Mouse (Mus musculus) neutrophil, adult 5-6 weeks (primary cell): ENCODE data around the gene Robo1. TPM values are rescaled to one million over a fixed set of nuclear protein-coding genes. Genes with fewer than 3 reads are reported as not detected.

Experiments used
- ATAC-seq: fragments of 151-379, 151-347 bp; 2 replicates; pipeline ENCODE4 v1.8.0; 2017; ENCODE audit warnings: mild to moderate bottlenecking, moderate TSS enrichment; ENCODE audit not compliant: insufficient number of reproducible peaks, poor library complexity, low FRiP score, severe bottlenecking; ENCODE audit errors: extremely low read depth
- total RNA-seq: library from RNA; stranded (forward); fragments of 200-1000 nt; gene quantifications from 2 replicates; pipeline ENCODE4 v1.2.3, GENCODE M21; 2017

Gene Robo1
- total RNA-seq, 1 experiment from 2014 or later: not detected

GRCm38 (mm10) chr16:72778520-72778919 lies 470.4 kb downstream of the Robo1 start:
- ATAC-seq: no peak

GRCm38 (mm10) chr16:72782171-72782570 lies 474.1 kb downstream of the Robo1 start:
- no peak for ATAC-seq

GRCm38 (mm10) chr16:72786079-72786478 lies 478.0 kb downstream of the Robo1 start:
- no peak for ATAC-seq

GRCm38 (mm10) chr16:72786636-72787035 lies 478.5 kb downstream of the Robo1 start:
- no peak for ATAC-seq

- no peak for ATAC-seq
Measured at GRCm38 (mm10) chr16:72788017-72788416, 479.9 kb downstream of the Robo1 start.

GRCm38 (mm10) chr16:72791181-72791705 lies 483.1 kb downstream of the Robo1 start:
- no peak for ATAC-seq

GRCm38 (mm10) chr16:72794692-72795378 lies 486.7 kb downstream of the Robo1 start:
- no peak for ATAC-seq

GRCm38 (mm10) chr16:72795379-72795712 lies 487.2 kb downstream of the Robo1 start:
- ATAC-seq: no peak

- ATAC-seq: no peak
Measured at GRCm38 (mm10) chr16:72798405-72798949, 490.4 kb downstream of the Robo1 start.

- ATAC-seq: no peak
Measured at GRCm38 (mm10) chr16:72800121-72800749, 492.1 kb downstream of the Robo1 start.

- ATAC-seq: no peak
Measured at GRCm38 (mm10) chr16:72800788-72801187, 492.7 kb downstream of the Robo1 start.

GRCm38 (mm10) chr16:72808351-72808750 lies 500.2 kb downstream of the Robo1 start:
- no peak for ATAC-seq

GRCm38 (mm10) chr16:72810942-72811341 lies 502.8 kb downstream of the Robo1 start:
- ATAC-seq: no peak

- ATAC-seq: no peak
Measured at GRCm38 (mm10) chr16:72811494-72811893, 503.4 kb downstream of the Robo1 start.

- ATAC-seq: no peak
Measured at GRCm38 (mm10) chr16:72811908-72812307, 503.8 kb downstream of the Robo1 start.

GRCm38 (mm10) chr16:72828381-72828780 lies 520.3 kb downstream of the Robo1 start:
- ATAC-seq: no peak

- ATAC-seq: no peak
Measured at GRCm38 (mm10) chr16:72829530-72829929, 521.4 kb downstream of the Robo1 start.

GRCm38 (mm10) chr16:72830394-72831056 lies 522.4 kb downstream of the Robo1 start:
- ATAC-seq: no peak

GRCm38 (mm10) chr16:72834266-72834665 lies 526.2 kb downstream of the Robo1 start:
- no peak for ATAC-seq

GRCm38 (mm10) chr16:72839031-72839430 lies 530.9 kb downstream of the Robo1 start:
- ATAC-seq: no peak
